Mouse (Mus musculus) urinary bladder, postnatal 4 days (tissue): ENCODE measurements around the gene Churc1.
"Not testable (repeated sequence)": the region's sequence is repeated elsewhere in the genome, so short reads cannot be mapped to it uniquely, and the experiment has no call there.

Experiments
- DNase-seq, 2 experiments: peaks; one replicate each; pipeline ENCODE4 v3.0.0; 2021 to 2022; ENCODE audit warnings: low spot score in 2 of 2

Gene Churc1

DNA sequence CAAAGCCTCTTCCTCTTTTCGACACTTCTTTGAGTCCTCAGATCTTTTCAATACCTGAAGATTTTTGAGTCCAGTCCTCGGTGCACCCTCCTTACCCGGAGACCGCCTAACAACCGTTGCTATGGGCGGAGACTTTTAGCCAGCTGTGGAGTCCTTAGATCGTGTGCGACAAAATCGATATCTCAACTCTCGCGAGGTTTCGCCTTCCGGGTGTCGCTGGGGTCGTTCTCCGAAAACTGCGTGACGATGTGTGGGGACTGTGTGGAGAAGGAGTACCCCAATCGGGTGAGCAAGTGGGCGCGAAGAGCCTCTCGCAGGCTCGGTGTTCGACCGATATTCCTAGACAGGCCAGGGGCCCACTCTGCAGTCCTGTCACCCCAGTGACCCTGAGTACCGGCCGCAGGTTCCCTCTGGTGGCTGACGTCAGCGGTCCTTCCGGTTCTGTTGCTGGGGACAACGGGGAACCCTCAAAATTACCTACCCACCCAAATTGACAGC is at the start of gene Churc1, which contains the start of gene Fntb:
TSS of gene Churc1 (plus strand) at position 185 of the 498 bp plus-strand sequence.
TSS of gene Fntb (plus strand) at position 236 of the 498 bp plus-strand sequence.
- peak; percentile 80 to 90 for DNase-seq

DNA sequence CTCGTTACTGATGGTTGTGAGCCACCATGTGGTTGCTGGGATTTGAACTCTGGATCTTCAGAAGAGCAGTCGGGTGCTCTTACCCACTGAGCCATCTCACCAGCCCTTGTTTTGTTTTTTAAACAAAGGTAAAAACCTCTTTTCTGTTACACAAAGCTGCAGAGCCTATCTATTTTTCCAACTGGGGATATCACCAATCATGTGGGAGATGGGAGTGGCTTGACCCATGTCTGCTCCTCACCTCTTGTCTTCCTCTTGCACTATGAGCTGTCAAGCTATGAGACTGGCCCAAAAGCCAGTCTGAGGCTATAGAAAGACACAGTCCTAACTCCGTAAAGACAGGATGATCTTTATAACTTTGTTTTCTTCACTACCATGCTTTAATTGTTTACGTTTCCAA is 47.0 kb upstream of the Churc1 start:
- DNase-seq = no peak

DNA sequence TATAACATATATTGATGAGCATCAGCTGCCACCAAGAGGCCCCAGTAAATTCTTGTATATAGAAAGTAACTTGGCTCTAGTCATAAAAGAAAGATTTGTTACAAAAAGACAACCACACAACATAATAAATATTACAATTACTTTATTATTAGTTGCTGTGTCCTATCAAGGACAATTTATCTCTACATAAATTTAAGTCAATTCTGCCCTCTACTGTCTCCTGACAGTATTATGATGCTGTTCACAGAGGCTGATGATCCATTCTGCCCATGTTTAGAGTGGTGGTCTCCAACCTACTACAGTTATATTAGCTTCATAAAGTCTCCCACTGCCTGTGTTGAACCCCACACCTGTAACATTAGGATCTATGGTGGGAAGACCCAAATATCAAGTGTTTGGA is 44.8 kb upstream of the Churc1 start:
- no peak for DNase-seq

DNA sequence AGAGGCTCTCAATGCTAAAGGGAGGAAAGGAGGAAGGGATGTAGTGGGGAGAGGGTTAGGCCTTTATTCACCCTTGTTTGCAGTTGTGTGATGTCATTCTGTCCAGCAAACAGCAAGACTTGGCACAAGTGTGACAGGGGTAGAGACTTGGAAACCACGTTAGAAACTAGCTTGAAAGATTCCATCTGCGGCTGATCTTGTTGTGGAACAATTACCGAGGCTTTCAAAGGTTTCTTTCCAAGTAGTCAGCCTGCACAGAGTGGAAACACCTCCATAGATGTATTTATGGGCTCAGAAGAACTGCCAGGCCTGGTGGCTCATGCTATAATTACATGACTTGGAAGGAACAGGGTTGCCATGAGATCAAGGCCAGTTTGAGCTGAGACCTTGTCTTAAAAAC is 43.3 kb upstream of the Churc1 start:
- DNase-seq = no peak

DNA sequence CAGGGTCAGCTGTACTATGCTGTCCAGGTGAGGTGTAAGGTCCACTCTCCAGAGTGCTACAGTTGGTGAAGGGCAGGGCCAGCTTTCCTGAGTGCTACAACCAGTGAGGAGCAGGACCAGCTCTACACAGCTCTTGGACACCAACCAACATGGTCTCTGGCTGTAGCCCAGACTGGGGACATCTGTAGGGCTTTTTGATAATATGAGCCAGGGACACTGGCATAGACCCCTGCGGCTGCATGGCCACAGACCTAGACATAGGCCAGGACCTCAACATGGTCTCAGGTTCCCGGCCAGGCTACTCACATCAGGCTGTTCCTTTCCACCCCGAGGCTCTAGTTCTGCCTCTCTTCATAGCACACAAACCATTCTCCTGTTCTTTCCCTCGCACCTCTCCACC is 37.4 kb upstream of the Churc1 start:
- no peak for DNase-seq

DNA sequence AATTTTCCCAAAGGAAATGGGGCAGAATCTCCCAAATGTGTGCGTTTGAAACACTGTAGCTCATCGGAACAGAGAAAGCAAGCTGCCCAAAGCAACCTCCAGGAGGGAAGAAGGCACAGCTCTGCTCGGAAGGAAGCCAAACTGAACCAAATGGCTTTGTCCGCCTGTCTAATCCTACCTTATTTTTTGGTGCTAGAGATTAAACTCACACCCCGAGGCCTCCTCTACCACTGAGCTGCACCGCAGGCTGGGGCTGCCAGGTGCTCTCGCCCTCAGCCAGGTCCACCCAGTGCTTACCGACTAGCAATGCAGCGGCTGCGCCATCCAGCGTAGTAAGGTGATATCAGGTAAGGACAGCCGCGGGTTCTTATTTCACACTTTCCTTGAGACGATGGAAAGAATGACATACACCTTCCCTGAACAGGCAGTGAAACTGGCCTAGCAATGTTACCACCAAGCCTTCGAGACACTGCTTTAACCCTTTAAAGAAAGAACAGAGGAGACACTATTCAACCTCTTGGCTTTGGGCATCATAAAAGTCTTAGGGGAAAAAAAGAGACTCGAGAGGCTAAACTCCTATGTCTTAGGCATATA is 14.4 kb upstream of the Churc1 start:
- DNase-seq = no peak

DNA sequence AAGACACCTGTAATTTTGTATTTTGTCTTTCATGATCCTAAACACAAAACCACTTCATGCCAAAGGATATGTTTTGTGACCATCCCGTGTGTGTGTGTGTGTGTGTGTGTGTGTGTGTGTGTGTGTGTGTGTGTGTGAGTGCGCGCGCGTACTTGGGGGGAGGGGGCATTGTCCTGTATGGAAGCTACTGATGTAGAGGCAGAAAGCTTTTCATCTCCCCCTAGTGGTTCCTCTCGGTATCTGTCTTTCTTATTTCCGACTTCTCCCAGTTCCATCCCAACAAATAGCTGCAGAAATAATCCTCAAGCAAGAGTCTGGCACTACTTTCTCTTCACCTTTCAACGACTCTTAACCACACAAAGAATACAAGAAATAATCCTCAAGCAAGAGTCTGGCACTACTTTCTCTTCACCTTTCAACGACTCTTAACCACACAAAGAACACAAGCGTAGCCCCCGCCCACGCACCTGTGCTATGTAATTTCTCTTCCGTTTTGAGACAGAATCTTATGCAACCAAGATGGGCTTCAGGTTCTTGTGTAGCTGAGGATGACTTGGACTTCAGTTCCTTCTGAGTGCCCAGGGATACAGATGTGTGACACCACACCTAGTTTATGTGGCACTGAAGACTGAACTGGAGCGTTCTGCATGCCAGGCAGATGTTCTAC is 12.6 kb upstream of the Churc1 start:
- no peak for DNase-seq

DNA sequence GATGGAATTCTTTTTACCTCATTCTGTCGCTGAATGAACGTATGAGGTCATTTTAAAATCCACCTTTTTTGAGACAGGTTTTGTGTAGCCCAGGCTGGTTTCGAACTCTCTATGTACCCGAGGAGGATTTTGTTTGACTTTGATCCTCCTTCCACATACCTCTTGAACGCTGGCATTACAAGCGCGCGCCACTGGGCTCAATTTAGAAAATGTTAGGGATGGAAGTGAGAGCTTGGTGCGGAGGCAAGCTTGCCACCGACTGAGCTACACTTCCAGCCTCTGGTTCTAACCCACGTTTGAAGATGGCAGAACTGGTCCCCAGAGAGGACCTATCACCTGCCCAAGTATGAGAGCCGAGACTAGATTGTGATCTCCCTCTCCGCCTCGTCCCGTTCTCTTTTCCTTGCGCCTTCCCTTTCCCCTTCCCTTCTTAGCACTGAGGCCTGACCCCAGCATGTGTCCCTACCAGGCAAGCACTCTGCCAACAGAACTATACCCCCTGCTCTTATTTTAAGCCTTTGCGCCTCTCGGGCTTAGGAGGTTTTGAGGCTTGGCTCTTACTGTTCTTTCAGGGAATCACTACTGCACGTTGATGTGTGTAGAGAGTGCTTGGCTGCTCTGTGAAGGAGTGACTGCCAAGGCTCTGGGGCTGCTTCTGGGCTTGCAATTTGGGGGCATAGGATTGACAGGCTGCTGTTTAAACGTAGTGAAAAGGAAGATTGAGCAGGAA is 728 bp downstream of the Churc1 start:
- no peak for DNase-seq

DNA sequence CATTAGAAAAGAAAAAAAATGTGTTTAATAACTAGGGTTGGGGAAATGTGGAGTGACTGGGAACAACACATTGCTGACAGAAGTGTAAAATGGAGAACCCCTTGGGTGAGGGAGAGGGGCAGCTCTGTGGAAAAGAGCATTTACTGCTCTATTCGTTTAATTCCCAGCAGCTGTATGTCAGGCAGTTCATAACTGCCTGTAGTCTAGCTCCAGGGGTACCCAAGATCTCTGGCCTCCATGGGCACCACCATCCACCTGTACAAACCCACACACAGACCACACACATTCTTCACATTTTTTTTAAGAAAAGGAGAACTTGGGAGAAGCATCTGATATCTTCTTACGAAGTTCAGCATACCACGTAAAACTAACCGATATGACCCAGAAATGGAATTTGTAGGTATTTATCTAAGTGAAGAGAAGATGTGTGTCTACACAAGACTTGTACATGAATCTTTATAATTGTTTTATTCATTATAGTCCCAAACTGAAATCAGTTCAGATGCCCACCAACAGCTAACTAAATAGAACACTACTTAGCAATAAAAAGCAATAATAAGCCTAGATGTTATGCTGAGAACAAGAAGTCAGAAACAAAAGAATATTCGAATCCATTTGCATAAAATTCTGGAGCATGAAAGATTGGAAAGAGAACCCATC is 5.6 kb downstream of the Churc1 start:
- peak in 1 of 2 experiments; percentile 36 for DNase-seq

DNA sequence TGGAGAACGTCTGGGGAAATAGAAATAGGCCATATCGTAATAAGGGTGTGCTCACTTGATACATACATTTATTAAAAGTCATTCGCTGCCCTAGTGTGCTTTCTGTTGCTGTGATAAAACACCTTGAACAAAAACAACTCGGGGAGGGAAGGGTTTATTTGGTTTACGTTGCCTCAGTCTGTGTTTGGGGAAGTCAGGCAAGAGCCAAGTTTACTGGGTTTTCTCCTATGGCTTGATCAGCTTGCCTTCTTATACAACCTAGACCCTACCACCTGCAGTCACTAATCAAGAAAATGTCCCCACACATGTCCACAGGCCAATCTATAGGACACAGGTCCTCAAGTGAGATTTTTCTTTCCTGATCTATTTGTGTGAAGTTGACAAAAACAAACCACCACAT is 6.2 kb downstream of the Churc1 start:
- no peak for DNase-seq

DNA sequence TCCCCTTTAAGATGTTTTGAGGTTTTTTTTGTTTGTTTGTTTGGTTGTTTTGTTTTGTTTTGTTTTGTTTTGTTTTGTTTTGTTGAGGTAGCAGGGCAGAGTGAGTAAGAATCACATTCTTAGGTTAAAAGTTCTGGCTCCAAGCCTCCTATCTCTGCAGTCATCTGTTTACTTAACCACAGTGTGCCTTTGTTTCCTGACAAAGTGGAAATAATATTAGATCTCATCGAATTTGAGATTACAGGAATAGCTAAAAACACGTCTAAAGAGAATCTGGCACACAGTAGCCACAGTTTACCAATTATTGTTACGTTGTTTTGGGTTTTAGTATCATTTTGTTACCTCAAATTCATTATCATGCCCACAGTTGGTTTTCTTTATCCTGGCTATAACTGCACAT is 9.3 kb downstream of the Churc1 start:
- no peak for DNase-seq

DNA sequence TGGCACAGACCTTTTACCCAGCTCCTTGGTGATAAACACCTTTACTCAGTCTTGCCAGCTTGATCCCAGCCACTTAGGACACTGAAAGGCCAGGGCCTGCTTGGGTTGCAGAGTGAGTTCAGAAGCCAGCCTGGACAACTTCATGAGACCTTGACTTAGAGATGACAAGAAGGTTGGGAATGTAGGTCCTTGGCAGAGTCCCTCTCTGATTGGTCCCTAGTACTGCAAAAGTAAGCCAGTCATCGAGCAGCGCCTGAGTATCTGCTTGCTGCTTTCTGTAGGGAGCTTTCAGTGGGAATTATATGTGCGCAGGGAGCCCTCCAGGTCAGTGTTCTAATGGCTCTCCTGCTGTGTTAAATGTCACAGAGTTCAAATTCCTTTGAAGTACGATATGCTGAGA is 9.8 kb downstream of the Churc1 start:
- peak in 1 of 2 experiments; percentile 4 for DNase-seq

DNA sequence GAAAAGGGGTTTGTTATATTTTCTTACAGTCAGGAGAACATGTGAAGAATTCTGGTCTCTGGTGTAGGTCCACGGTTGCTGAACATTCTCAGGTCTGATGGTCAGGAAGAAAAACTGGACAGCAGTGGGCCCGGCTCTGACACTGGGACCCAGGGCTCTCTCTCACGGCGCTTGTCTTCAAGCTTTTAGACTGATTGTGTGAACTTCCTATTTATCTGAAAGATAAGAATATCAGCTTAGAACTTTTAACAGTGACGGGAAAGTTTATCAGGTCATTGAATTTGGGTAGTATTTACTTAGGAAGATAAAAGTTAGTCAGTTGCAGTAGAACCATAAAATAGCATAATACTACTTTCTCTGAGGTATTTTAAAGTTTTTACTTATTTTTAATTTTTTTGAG is 11.6 kb downstream of the Churc1 start:
- DNase-seq = peak in 1 of 2 experiments; percentile 22

DNA sequence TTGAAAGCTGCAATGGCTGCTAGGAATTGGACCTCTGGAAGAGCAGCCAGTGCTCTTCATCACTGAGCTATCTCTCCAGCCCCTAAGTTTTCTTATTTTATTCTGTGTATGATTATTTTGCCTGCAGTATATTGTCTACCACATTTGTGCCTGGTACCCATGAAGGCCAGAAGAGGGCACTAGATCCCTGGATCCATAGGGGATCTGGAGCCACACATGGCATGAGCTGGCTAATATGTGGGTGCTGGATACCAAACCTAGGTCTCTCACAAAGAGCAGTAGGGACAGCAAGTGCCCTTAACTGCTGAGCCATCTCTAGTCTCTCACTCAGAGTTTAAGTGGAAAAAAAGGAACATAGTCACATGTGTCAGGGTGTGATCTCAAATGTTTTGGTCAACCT is 12.5 kb downstream of the Churc1 start:
- peak in 1 of 2 experiments; percentile 5 for DNase-seq

DNA sequence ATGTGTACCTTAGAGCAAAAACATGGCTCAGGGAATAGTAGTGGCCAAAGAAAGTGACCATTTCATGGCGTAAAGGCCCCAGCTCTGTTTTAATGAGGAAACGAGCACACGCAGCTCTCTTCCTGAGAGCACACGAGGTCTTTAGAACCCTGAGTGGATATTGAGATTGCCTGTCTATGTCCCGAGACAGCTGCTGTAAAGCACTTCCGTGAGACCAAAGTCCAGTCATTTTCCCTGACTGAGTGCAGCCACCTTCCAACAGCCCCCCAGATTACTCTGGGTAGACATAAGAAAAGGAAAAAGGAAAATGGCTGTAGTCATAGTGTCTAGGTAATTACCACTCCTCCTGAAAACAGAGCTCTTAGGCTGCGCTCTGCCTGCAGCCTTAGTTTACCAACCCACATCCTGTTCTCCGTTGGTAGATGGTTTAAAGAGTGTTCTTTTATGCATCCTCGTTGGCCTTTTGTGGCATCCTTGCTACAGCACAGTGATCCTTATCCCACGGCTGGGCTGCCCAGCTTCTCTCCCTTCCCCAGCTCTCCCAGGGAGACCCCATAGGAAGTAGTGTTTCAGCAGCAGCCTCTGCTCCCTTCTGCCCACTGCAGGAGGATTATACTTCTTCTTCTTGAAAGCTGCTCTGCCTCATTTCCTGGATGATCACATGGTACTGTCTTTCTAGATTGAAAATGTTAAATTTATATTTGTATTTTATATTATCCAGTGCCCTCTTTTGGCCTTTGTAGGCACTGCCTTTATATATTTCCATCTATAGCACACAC is 13.2 kb downstream of the Churc1 start:
- peak in 1 of 2 experiments; percentile 30 for DNase-seq

DNA sequence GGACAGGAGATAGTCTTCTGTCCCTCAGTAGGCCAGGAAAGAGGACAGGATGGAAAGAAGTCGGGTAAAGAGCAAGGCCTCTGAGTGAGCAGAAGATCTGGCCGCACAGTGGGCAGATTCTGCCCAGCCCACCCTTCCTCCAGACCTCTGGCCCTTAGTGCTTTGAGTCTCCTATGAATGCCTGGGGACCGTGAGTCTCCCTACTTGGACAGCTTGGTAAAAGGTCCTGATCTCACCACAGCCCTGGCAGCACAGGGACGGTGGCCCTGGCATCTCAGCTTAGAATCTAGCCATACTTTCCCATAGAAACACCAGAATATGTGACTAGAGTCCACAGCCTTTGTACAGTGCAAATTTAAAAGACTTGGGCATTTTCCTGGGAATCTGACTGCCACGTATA is 14.6 kb downstream of the Churc1 start:
- DNase-seq = peak in 1 of 2 experiments; percentile 55

DNA sequence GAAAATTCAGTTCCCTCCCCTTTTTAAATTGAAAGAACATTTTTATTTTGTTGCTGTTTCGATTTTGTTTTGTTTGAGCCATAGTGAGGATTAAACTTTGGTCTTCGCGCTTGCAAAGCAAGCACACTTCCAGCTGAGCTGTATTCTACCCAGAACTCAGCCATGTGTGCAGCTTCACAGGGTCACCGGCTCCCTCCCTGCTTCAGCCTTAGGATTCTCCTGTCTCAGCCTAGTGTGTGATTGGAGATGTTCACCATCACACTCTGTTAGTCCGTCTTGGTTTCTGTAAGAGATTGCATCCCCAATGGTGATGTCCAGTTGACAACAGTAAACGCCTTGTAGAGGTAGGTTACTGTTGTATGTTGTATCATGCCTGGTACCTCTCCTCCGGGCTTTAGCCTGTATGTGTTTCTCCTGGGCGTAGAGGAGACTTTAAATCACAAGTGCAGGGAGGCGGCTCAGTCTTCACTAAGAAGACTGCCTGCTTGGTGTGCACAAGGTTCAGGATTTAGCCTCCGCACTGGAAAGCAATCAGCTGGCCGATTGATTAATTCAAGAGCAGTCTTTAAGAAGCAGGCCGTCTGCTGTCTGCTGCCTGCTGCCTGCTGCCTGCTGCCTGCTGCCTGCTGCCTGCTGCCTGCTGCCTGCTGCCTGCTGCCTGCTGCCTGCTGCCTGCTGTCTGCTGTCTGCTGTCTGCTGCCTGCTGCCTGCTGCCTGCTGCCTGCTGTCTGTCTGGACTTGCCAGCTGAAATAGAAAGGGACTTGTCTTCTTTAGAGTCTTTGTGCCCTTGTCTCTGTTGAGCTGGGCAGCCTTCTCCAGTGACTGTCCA is 15.5 kb downstream of the Churc1 start:
- DNase-seq = no peak

DNA sequence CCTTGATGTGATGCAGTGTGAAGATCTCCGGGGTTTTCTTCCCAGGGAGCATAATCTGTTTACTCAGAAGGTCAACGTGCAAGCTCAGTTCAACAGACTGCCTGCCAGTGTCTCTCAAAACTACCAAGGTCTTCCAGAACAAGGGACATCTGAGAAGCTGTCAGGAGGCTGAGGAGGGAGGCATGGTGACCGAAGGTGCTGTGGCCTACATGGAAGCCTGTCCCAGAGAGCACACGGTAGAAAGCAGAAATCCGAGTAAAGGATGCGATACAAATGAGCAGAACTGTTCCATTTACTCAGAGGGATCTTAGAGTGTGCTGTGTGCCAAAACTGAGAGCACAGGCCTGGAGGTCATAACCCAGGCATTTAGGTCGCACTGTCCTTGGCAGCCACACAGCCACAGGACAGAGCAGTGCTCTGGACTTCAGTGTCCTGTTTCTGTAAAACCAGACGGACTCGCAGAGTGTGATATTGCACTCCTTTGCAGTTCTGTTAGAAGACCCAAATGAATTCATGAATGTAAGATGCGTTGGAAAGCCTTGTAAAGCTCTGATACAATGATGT is 18.8 kb downstream of the Churc1 start:
- no peak for DNase-seq

DNA sequence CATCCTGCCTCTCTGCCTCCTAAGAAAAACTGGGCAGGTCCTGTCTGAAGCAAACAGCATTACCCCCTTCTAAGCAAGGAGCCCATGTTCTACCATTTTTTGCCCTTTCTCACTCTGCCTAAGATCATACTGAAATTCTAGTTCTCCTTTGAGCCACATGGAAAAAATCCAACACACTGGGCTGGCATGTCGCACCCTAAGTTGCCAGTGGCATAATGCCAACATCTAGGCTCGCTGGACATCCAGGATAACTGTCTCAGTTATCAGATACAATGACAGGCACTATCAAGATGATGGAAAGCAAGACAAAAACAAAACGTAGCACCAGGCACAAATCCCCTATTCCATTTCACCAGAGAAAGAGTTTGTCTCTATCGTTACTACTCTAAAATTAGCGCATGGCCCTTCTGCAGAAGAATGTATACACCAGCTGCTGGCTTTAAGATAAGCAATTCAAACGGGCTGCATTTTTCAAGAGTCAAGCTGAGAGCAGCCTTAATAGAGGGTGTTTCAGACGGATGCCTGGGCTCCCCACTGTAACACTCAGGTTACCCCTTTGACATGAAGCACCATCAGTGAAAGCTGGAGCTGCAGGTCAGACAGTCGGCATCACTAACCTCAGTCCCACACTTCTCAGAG is 25.2 kb downstream of the Churc1 start:
- DNase-seq = no peak

DNA sequence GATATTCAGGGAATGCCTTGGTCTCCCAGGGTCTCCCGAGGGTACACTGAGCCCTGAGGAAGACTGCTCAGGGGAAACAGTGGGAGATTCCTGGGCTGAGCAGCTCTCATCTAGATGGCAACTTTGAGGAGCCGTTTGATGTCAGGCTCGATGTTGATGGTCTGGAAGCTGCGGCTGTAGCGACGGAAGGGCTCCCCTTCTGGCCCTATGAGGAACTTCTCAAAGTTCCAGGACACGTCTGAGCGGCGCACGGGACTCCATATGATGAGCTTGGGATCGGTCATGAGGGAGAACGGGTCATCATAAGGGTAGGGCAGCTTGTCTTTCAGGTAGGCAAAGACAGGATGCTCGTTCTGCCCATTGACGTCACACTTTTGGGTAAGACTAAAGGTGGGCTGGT is 27.2 kb downstream of the Churc1 start:
- not testable (repeated sequence) for DNase-seq
